Mouse (Mus musculus): ENCODE data around the gene Corin.

DNA sequence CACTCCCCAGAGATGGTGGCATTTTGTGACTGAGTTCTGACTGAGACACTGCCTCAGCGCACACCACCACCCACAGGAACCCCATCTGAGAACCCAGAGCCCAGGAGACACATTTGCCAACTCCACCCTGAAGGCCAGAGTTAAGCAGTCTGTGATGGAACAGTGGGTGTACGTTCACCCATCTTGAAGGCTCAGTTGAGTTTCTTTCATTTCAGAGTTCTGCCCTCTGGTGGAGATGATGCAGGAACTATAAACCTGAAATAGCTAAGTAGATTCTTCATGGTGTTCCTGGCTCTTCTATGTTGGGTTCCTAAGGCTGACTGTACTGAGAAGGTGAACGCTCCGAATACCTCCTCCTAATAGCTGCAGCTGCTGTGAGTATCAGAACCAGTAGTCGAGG lies 1.5 kb upstream of the Corin start:
- TF ChIP-seq ZNF384 (IDR thresholded peaks at IDR 0.05; ENCODE audit: low read depth, low read length) (no peak), HCFC1 (IDR thresholded peaks at IDR 0.05; ENCODE audit: borderline replicate concordance, insufficient read depth, low read length) (no peak), ZC3H11A (IDR thresholded peaks at IDR 0.05; ENCODE audit: borderline replicate concordance, low read depth, low read length) (0 out of 2 replicates have a peak, but pooled peaks have one; percentile 16), MAFK (IDR thresholded peaks at IDR 0.05; ENCODE audit: insufficient read depth, low read depth, low read length) (no peak), CHD2 (IDR thresholded peaks at IDR 0.05; ENCODE audit: low read depth, low read length) (no peak)
